Mouse (Mus musculus): ENCODE measurements around the gene Cdk14. TPM values are rescaled to one million over a fixed set of nuclear protein-coding genes. Genes with fewer than 3 reads are reported as not detected.

Gene Cdk14
- polyA plus RNA-seq, 1 experiment: 14.8 TPM

DNA sequence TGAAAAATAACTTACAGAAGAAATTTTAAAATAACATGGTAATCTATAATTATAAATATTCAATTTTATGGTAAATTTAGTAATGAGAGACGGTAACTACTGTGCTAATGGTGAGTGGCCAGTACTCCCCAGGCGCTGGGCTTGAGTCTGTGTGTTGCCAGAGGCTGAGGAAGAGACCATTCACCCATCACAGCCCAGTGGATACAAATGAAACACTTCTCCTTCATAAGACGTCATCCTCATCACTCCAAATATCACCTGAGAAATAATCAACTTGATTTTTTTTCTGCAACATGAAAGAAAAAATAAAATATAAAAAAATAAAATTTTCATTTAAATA is 153.4 kb downstream of the Cdk14 start:
- Histone ChIP-seq H3K27ac (ENCODE audit: insufficient read depth, low read length) (no peak overlapping the region), H3K4me3 (ENCODE audit: low read depth, low read length) (no peak overlapping the region), H3K36me3 (ENCODE audit: control insufficient read depth, insufficient read depth, low read length, poor library complexity, severe bottlenecking) (no peaks in the 10 kb centered on the region), H3K4me1 (ENCODE audit: control insufficient read depth, insufficient read depth, low read length) (no peaks in the 10 kb centered on the region), H3K9ac (ENCODE audit: low read depth, poor library complexity, severe bottlenecking) (no peak overlapping the region), H3K9me3 (replicated peaks; ENCODE audit: control insufficient read depth, insufficient read depth, low read length, poor library complexity, severe bottlenecking) (no peaks in the 10 kb centered on the region), H3K27me3 (ENCODE audit: control insufficient read depth, insufficient read depth, low read length, poor library complexity, severe bottlenecking) (no peaks in the 10 kb centered on the region)
- TF ChIP-seq POLR2A (IDR thresholded peaks at IDR 0.05; ENCODE audit: insufficient read depth, low read length): no peak
- no peak for TF ChIP-seq CTCF (IDR thresholded peaks at IDR 0.05; ENCODE audit: low read depth, low read length)
- no peak for TF ChIP-seq EP300 (IDR thresholded peaks at IDR 0.05; ENCODE audit: insufficient read depth, low read depth, low read length)

DNA sequence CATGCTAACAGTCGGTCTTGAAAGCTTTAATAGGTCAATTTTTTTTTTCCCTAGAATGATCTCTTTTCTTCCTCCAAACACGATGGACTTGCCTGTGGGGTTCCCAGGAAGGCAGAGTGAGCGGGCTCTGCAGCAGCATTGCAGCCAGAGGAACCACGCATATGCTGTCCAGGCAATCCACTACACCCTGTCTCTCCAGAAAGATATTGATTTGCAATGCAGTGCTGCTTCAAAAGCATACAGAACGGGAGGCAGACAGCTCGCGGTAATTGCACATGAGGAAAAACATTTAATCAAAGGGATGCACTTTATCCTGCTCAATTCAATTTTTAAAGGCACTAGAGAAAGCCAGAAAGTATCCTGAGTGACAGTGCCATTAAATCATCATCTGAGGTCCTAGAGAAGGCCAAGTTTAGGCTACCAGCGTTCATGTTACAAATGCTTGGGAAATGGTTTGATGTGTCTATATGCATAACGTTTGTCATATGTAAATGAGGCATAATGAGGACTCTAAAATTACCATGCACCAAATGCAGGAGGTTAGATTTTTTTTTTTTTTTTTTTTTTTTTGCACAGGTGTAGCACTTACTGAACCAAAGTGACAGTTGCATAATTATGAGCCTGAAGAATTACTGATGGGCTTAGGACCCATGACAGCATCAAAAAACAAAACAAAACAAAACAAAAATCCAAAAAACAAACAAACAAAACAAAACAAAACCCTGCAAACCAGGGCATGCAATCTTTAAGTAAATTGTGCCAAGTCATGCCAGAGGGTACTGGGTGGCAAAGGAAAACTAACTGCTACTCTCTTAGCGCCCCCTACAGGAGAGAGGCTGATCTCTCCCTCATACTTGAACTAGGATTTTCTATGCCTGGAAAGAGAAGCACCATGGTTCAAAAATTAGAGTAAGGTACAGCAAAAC is 154.0 kb downstream of the Cdk14 start:
- Histone ChIP-seq H3K9me3 (replicated peaks; ENCODE audit: control insufficient read depth, insufficient read depth, low read length, poor library complexity, severe bottlenecking) (no peaks in the 10 kb centered on the region), H3K27ac (ENCODE audit: insufficient read depth, low read length) (no peak overlapping the region), H3K9ac (ENCODE audit: low read depth, poor library complexity, severe bottlenecking) (no peak overlapping the region), H3K4me1 (ENCODE audit: control insufficient read depth, insufficient read depth, low read length) (no peaks in the 10 kb centered on the region), H3K36me3 (ENCODE audit: control insufficient read depth, insufficient read depth, low read length, poor library complexity, severe bottlenecking) (no peaks in the 10 kb centered on the region), H3K4me3 (ENCODE audit: low read depth, low read length) (no peak overlapping the region), H3K27me3 (ENCODE audit: control insufficient read depth, insufficient read depth, low read length, poor library complexity, severe bottlenecking) (no peaks in the 10 kb centered on the region)
- TF ChIP-seq EP300 (IDR thresholded peaks at IDR 0.05; ENCODE audit: insufficient read depth, low read depth, low read length): no peak
- TF ChIP-seq CTCF (IDR thresholded peaks at IDR 0.05; ENCODE audit: low read depth, low read length): no peak
- no peak for TF ChIP-seq POLR2A (IDR thresholded peaks at IDR 0.05; ENCODE audit: insufficient read depth, low read length)

DNA sequence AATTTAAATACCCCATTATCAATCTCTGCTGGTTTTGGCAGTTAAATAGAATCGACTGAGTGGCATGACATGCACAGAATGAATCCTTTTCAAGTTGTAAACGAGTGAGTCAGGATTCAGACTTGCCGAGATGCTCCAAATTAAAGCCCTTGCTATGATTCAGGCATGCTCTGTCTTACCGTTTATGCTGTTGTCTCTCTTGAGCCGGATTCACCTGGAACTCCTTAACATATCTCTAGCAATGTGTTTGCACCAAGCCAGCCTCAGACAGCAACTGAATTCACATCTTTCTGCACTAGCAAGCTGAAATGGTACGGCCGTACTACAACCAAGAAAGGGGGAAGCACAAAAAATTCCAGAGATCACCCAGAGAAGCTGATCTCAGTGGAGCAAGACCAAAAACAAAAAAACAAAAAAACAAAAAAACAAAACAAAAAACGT is 154.7 kb downstream of the Cdk14 start:
- Histone ChIP-seq H3K4me3 (ENCODE audit: low read depth, low read length) (no peak overlapping the region), H3K27ac (ENCODE audit: insufficient read depth, low read length) (no peak overlapping the region), H3K9me3 (replicated peaks; ENCODE audit: control insufficient read depth, insufficient read depth, low read length, poor library complexity, severe bottlenecking) (no peaks in the 10 kb centered on the region), H3K4me1 (ENCODE audit: control insufficient read depth, insufficient read depth, low read length) (no peaks in the 10 kb centered on the region), H3K9ac (ENCODE audit: low read depth, poor library complexity, severe bottlenecking) (no peak overlapping the region), H3K27me3 (ENCODE audit: control insufficient read depth, insufficient read depth, low read length, poor library complexity, severe bottlenecking) (no peaks in the 10 kb centered on the region), H3K36me3 (ENCODE audit: control insufficient read depth, insufficient read depth, low read length, poor library complexity, severe bottlenecking) (no peaks in the 10 kb centered on the region)
- TF ChIP-seq EP300 (IDR thresholded peaks at IDR 0.05; ENCODE audit: insufficient read depth, low read depth, low read length) (no peak), POLR2A (IDR thresholded peaks at IDR 0.05; ENCODE audit: insufficient read depth, low read length) (no peak), CTCF (IDR thresholded peaks at IDR 0.05; ENCODE audit: low read depth, low read length) (no peak)

DNA sequence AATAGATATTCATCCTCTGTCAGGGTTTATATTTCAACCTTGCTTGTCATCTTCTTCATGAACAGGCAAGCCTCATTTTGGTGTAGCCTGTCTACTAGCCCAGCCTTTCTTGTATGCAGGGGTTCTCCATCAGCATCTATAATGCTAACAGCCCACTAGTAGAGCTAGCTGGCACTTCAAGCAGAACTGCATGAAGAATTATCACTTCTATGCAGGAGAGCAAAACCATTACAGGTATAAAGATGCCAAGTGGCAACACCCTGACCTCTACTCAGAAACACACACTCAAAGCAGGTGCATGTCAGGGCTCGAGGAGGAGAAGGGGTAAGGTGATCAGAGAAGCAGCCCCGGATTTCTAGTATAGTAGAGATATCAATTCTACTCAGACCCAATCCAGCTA is 155.4 kb downstream of the Cdk14 start:
- H3K9me3 ChIP-seq (replicated peaks; ENCODE audit: control insufficient read depth, insufficient read depth, low read length, poor library complexity, severe bottlenecking): no peaks in the 10 kb centered on the region
- H3K4me1 ChIP-seq (ENCODE audit: control insufficient read depth, insufficient read depth, low read length): no peaks in the 10 kb centered on the region
- TF ChIP-seq CTCF (IDR thresholded peaks at IDR 0.05; ENCODE audit: low read depth, low read length) (no peak), EP300 (IDR thresholded peaks at IDR 0.05; ENCODE audit: insufficient read depth, low read depth, low read length) (no peak), POLR2A (IDR thresholded peaks at IDR 0.05; ENCODE audit: insufficient read depth, low read length) (no peak)
- no peaks in the 10 kb centered on the region for H3K27me3 ChIP-seq (ENCODE audit: control insufficient read depth, insufficient read depth, low read length, poor library complexity, severe bottlenecking)
- H3K27ac ChIP-seq (ENCODE audit: insufficient read depth, low read length): no peak overlapping the region
- no peaks in the 10 kb centered on the region for H3K36me3 ChIP-seq (ENCODE audit: control insufficient read depth, insufficient read depth, low read length, poor library complexity, severe bottlenecking)
- no peak overlapping the region for H3K9ac ChIP-seq (ENCODE audit: low read depth, poor library complexity, severe bottlenecking)
- no peak overlapping the region for H3K4me3 ChIP-seq (ENCODE audit: low read depth, low read length)

DNA sequence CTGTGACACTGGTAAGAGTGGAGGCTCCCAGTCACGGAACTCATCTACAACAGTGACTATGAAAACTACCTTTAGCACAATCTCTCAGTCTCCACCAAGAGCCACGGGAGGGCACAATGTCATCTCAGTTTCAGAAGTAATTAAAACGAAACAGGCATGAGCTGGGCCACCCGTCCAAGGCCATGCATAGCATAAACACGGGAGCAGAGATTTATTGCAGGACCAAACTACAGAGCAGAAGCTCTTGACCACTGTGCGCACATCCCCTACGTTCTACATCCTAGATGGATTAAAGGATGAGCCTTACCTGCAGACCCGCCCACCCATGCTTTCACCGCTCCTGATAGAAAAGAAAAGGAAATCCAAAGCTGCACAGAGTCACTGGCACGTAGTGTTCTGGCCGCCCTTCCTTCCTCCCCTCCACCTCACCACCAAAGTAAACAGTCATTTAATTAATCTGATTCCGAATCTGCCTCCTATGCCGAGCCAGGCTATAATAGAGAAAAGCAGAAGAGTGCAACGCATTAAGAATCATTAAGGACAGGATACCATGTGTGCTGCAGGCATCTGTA is 158.3 kb downstream of the Cdk14 start:
- TF ChIP-seq EP300 (IDR thresholded peaks at IDR 0.05; ENCODE audit: insufficient read depth, low read depth, low read length): no peak
- no peak for TF ChIP-seq CTCF (IDR thresholded peaks at IDR 0.05; ENCODE audit: low read depth, low read length)
- no peak for TF ChIP-seq POLR2A (IDR thresholded peaks at IDR 0.05; ENCODE audit: insufficient read depth, low read length)
- H3K4me3 ChIP-seq (ENCODE audit: low read depth, low read length): no peak overlapping the region
- H3K9me3 ChIP-seq (replicated peaks; ENCODE audit: control insufficient read depth, insufficient read depth, low read length, poor library complexity, severe bottlenecking): no peaks in the 10 kb centered on the region
- no peaks in the 10 kb centered on the region for H3K4me1 ChIP-seq (ENCODE audit: control insufficient read depth, insufficient read depth, low read length)
- no peak overlapping the region for H3K27ac ChIP-seq (ENCODE audit: insufficient read depth, low read length)
- H3K36me3 ChIP-seq (ENCODE audit: control insufficient read depth, insufficient read depth, low read length, poor library complexity, severe bottlenecking): no peaks in the 10 kb centered on the region
- H3K9ac ChIP-seq (ENCODE audit: low read depth, poor library complexity, severe bottlenecking): no peak overlapping the region
- H3K27me3 ChIP-seq (ENCODE audit: control insufficient read depth, insufficient read depth, low read length, poor library complexity, severe bottlenecking): no peaks in the 10 kb centered on the region
